Mouse (Mus musculus): Measurements from ENCODE around the gene Il2rb. TPM values are rescaled to one million over a fixed set of nuclear protein-coding genes. Genes with fewer than 3 reads are reported as not detected.
A peak's percentile ranks its signal among the peaks of the same experiment; 100 is the strongest.

Il2rb gene
- polyA plus RNA-seq, 1 experiment: not detected

GRCm38 (mm10) chr15:78487066-78487465 lies 8.0 kb downstream of the Il2rb start:
- H3K4me1 ChIP-seq: peaks cover 3% of the 10 kb centered on the region; the same call in 1 of the 2 replicates
- TF ChIP-seq FLI1 (IDR thresholded peaks at IDR 0.05; ENCODE audit: low read length) (no peak), GATA1 (IDR thresholded peaks at IDR 0.05; ENCODE audit: borderline replicate concordance, low read length) (no peak)
- H3K36me3 ChIP-seq (replicated peaks; ENCODE audit: low read length): no peaks in the 10 kb centered on the region
- H3K27me3 ChIP-seq (replicated peaks): peaks cover 92% of the 10 kb centered on the region
- H3K9me3 ChIP-seq: peaks cover 7% of the 10 kb centered on the region; the same call in 1 of the 2 replicates
- H3K4me3 ChIP-seq (replicated peaks): no peak overlapping the region

- peaks cover 7% of the 10 kb centered on the region; the same call in 1 of the 2 replicates for H3K4me1 ChIP-seq
- peaks cover 92% of the 10 kb centered on the region for H3K27me3 ChIP-seq (replicated peaks)
- no peak overlapping the region for H3K4me3 ChIP-seq (replicated peaks)
- H3K9me3 ChIP-seq: peaks cover 7% of the 10 kb centered on the region; the same call in 1 of the 2 replicates
- TF ChIP-seq GATA1 (IDR thresholded peaks at IDR 0.05; ENCODE audit: borderline replicate concordance, low read length) (no peak), FLI1 (IDR thresholded peaks at IDR 0.05; ENCODE audit: low read length) (no peak)
- no peaks in the 10 kb centered on the region for H3K36me3 ChIP-seq (replicated peaks; ENCODE audit: low read length)
Measured at GRCm38 (mm10) chr15:78486564-78486963, 8.5 kb downstream of the Il2rb start.

GRCm38 (mm10) chr15:78483311-78483710 lies 11.8 kb downstream of the Il2rb start:
- peaks cover 84% of the 10 kb centered on the region for H3K27me3 ChIP-seq (replicated peaks)

GRCm38 (mm10) chr15:78482518-78482917 lies 12.6 kb downstream of the Il2rb start:
- Histone ChIP-seq H3K36me3 (replicated peaks; ENCODE audit: low read length) (no peaks in the 10 kb centered on the region), H3K4me1 (peaks cover 23% of the 10 kb centered on the region), H3K4me3 (replicated peaks) (no peak overlapping the region), H3K9me3 (no peaks in the 10 kb centered on the region), H3K27me3 (replicated peaks) (peaks cover 84% of the 10 kb centered on the region)
- no peak for TF ChIP-seq GATA1 (IDR thresholded peaks at IDR 0.05; ENCODE audit: borderline replicate concordance, low read length)
- no peak for TF ChIP-seq FLI1 (IDR thresholded peaks at IDR 0.05; ENCODE audit: low read length)

More at GRCm38 (mm10) chr15:78483311-78483710, 11.8 kb downstream of the Il2rb start:
- TF ChIP-seq FLI1 (IDR thresholded peaks at IDR 0.05; ENCODE audit: low read length) (no peak), GATA1 (IDR thresholded peaks at IDR 0.05; ENCODE audit: borderline replicate concordance, low read length) (no peak)
- Histone ChIP-seq H3K36me3 (replicated peaks; ENCODE audit: low read length) (no peaks in the 10 kb centered on the region), H3K4me3 (replicated peaks) (no peak overlapping the region), H3K9me3 (peaks cover 4% of the 10 kb centered on the region; the same call in 1 of the 2 replicates), H3K4me1 (peaks cover 23% of the 10 kb centered on the region)

DNA sequence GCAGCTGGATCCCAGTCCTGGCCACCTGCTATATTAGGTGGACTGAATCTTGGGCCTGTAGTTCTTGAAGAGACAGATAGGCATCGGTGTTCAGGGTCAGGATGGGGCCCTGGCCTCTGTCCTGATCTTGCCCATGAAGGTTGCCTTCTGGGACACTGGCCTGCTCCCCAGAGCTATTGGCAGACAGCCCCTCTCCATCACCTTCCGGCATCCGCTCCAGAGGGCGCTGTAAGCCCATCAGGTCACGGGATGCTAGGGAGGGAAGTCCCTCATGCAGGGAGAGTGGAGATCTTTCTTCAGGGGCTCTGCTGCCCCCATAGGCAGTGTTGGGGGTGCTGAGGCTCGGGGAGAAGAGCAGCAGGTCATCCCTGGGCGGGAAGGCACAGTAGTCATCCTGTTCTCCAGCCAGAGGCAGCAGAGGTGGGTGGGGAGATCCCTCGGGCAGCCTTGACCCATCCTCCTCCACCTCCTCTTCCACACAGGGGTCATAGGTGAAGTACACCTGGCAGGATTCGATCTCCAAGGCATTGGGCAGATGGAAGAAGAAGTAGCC lies 13.5 kb downstream of the Il2rb start:
- Histone ChIP-seq H3K27me3 (replicated peaks) (peaks cover 87% of the 10 kb centered on the region), H3K4me1 (peaks cover 23% of the 10 kb centered on the region), H3K36me3 (replicated peaks; ENCODE audit: low read length) (no peaks in the 10 kb centered on the region), H3K4me3 (replicated peaks) (no peak overlapping the region), H3K9me3 (no peaks in the 10 kb centered on the region)
- no peak for TF ChIP-seq FLI1 (IDR thresholded peaks at IDR 0.05; ENCODE audit: low read length)
- no peak for TF ChIP-seq GATA1 (IDR thresholded peaks at IDR 0.05; ENCODE audit: borderline replicate concordance, low read length)

DNA sequence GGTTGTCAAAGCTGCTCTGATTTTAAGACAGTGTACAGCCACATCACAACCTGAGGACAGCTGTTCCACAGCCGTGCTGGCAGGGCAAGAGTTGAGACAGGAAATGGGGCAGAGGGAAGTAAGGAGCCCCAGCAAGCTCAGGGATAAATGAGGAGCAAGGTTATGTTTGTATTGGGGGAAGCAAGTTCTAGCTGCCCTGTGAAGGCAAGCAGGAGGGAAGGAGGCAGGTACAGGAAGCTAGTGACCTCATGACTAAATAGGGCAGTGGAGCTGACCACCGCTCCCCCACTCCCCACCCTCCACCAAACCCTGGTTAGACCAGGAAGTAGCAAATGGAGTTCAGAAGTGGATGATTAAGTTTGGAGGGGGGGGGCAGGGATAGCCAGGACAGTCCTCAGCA lies 14.1 kb downstream of the Il2rb start:
- Histone ChIP-seq H3K27me3 (replicated peaks) (peaks cover 87% of the 10 kb centered on the region), H3K4me1 (peaks cover 23% of the 10 kb centered on the region), H3K9me3 (no peaks in the 10 kb centered on the region), H3K36me3 (replicated peaks; ENCODE audit: low read length) (no peaks in the 10 kb centered on the region), H3K4me3 (replicated peaks) (no peak overlapping the region)
- TF ChIP-seq FLI1 (IDR thresholded peaks at IDR 0.05; ENCODE audit: low read length): no peak
- no peak for TF ChIP-seq GATA1 (IDR thresholded peaks at IDR 0.05; ENCODE audit: borderline replicate concordance, low read length)

GRCm38 (mm10) chr15:78480111-78480510 lies 15.0 kb downstream of the Il2rb start:
- Histone ChIP-seq H3K9me3 (no peaks in the 10 kb centered on the region), H3K4me1 (peaks cover 28% of the 10 kb centered on the region), H3K27me3 (replicated peaks) (peaks cover 87% of the 10 kb centered on the region), H3K4me3 (replicated peaks) (no peak overlapping the region), H3K36me3 (replicated peaks; ENCODE audit: low read length) (no peaks in the 10 kb centered on the region)
- TF ChIP-seq GATA1 (IDR thresholded peaks at IDR 0.05; ENCODE audit: borderline replicate concordance, low read length) (no peak), FLI1 (IDR thresholded peaks at IDR 0.05; ENCODE audit: low read length) (no peak)

DNA sequence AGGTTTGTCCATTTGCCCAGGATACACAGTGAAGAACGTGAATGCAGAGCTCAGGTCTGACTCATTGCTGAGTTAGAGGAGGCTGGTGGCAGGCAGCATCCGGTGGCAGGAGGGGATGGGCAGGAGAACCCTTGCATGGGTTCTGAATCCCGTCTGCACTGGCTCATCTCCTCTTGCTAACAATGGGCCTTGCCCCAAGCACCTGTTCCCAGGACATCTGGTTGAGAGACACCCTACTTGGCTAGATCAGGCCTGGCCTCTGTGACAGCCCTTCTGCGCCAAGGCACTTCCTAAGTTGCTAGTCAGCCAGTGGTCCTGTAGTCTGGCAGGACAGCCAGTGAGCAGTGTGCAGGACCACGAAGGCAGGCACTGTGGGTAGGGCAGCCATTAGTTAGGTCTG lies 15.6 kb downstream of the Il2rb start:
- TF ChIP-seq FLI1 (IDR thresholded peaks at IDR 0.05; ENCODE audit: low read length) (no peak), GATA1 (IDR thresholded peaks at IDR 0.05; ENCODE audit: borderline replicate concordance, low read length) (no peak)
- Histone ChIP-seq H3K9me3 (no peaks in the 10 kb centered on the region), H3K4me1 (peaks cover 28% of the 10 kb centered on the region), H3K36me3 (replicated peaks; ENCODE audit: low read length) (no peaks in the 10 kb centered on the region), H3K27me3 (replicated peaks) (peaks cover 86% of the 10 kb centered on the region), H3K4me3 (replicated peaks) (peak overlapping the region; percentile 29)

GRCm38 (mm10) chr15:78478073-78478472 lies 17.0 kb downstream of the Il2rb start:
- Histone ChIP-seq H3K36me3 (replicated peaks; ENCODE audit: low read length) (no peaks in the 10 kb centered on the region), H3K27me3 (replicated peaks) (peaks cover 83% of the 10 kb centered on the region), H3K4me1 (peaks cover 25% of the 10 kb centered on the region), H3K9me3 (no peaks in the 10 kb centered on the region), H3K4me3 (replicated peaks) (no peak overlapping the region)
- TF ChIP-seq FLI1 (IDR thresholded peaks at IDR 0.05; ENCODE audit: low read length) (no peak), GATA1 (IDR thresholded peaks at IDR 0.05; ENCODE audit: borderline replicate concordance, low read length) (no peak)

- no peaks in the 10 kb centered on the region for H3K36me3 ChIP-seq (replicated peaks; ENCODE audit: low read length)
- H3K27me3 ChIP-seq (replicated peaks): peaks cover 83% of the 10 kb centered on the region
- TF ChIP-seq GATA1 (IDR thresholded peaks at IDR 0.05; ENCODE audit: borderline replicate concordance, low read length): no peak
- TF ChIP-seq FLI1 (IDR thresholded peaks at IDR 0.05; ENCODE audit: low read length): no peak
- H3K9me3 ChIP-seq: no peaks in the 10 kb centered on the region
- no peak overlapping the region for H3K4me3 ChIP-seq (replicated peaks)
- peaks cover 24% of the 10 kb centered on the region for H3K4me1 ChIP-seq
Measured at GRCm38 (mm10) chr15:78476878-78477277, 18.2 kb downstream of the Il2rb start.

All from megakaryocyte, embryonic 14.5 days (primary cell).